Mouse (Mus musculus) limb, embryonic 11.5 days (tissue): Measurements from ENCODE around the gene Vgf. TPM values are rescaled to one million over a fixed set of nuclear protein-coding genes. Genes with fewer than 3 reads are reported as not detected.

Source experiments
- ATAC-seq: fragments of 200-750 bp; cut with Nextera tagmentation; 2 replicates; pipeline ENCODE4 v1.8.0; 2017; ENCODE audit warnings: low read depth; ENCODE audit not compliant: insufficient number of reproducible peaks, low FRiP score, low TSS enrichment
- DNase-seq: peaks from one replicate; pipeline ENCODE4 v3.0.0-alpha.2; 2015; ENCODE audit warnings: low spot score
- H3K27ac ChIP-seq: fragments of 300-500 bp; sonication (generic); replicated peaks from 2 replicates; pipeline ENCODE4 v1.5.1; 2014; ENCODE audit warnings: low read depth, mild to moderate bottlenecking, low read length
- H3K27me3 ChIP-seq: fragments of 300-500 bp; sonication (generic); 2 replicates; pipeline ENCODE4 v1.6.1; 2014; ENCODE audit warnings: mild to moderate bottlenecking, low read length, mixed read lengths; ENCODE audit not compliant: control insufficient read depth, insufficient read depth
- H3K36me3 ChIP-seq: fragments of 300-500 bp; sonication (generic); 2 replicates; pipeline ENCODE4 v1.6.1; 2014; ENCODE audit warnings: mild to moderate bottlenecking, low read length, moderate library complexity, mixed read lengths; ENCODE audit not compliant: control insufficient read depth, insufficient read depth
- H3K4me1 ChIP-seq: fragments of 300-500 bp; sonication (generic); 2 replicates; pipeline ENCODE4 v1.6.1; 2014; ENCODE audit warnings: low read length, mixed read lengths; ENCODE audit not compliant: control insufficient read depth, insufficient read depth
- H3K4me2 ChIP-seq: fragments of 300-500 bp; sonication (generic); 2 replicates; pipeline ENCODE4 v1.6.1; 2014; ENCODE audit warnings: low read depth, mild to moderate bottlenecking, moderate library complexity; ENCODE audit not compliant: severe bottlenecking
- H3K4me3 ChIP-seq: fragments of 300-500 bp; sonication (generic); 2 replicates; pipeline ENCODE4 v1.5.1; 2014; ENCODE audit warnings: low read depth, low read length
- H3K9ac ChIP-seq: fragments of 300-500 bp; sonication (generic); 2 replicates; pipeline ENCODE4 v1.6.1; 2014; ENCODE audit warnings: mild to moderate bottlenecking, low read length
- H3K9me3 ChIP-seq: fragments of 300-500 bp; sonication (generic); 2 replicates; pipeline ENCODE4 v1.6.1; 2016; ENCODE audit warnings: low read length; ENCODE audit not compliant: control insufficient read depth
- WGBS: fragments of 180-500 bp; shearing (Covaris S2); extraction: QIAGEN DNeasy Blood & Tissue Kit; methylation state at CpG from one replicate; pipeline ENCODE4 v1.1.7; 2014; 5-methylcytosine and 5-hydroxymethylcytosine counted together
- microRNA counts: library from miRNA; unstranded; fragments of <30 nt; microRNA quantifications from one replicate; lab custom pipeline; 2016
- microRNA-seq: library from miRNA; unstranded; fragments of <30 nt; microRNA quantifications from one replicate; pipeline ENCODE4, GENCODE M21; 2016
- polyA plus RNA-seq: library from polyadenylated mRNA; unstranded; fragments of >200 nt; fragmentation: Nextera tagmentation; extraction: Ambion mirVana; gene quantifications from 2 replicates; pipeline ENCODE4 v1.2.1, GENCODE M21; 2014

Vgf gene
- polyA plus RNA-seq, 1 experiment from 2014 or later, result not detected

GRCm38 (mm10) chr5:137078616-137079015, 52.4 kb downstream of the Vgf start:
- Histone ChIP-seq H3K9me3 (no peaks in the 10 kb centered on the region), H3K27ac (no peak overlapping the region), H3K36me3 (no peaks in the 10 kb centered on the region), H3K4me3 (no peak overlapping the region), H3K4me1 (no peaks in the 10 kb centered on the region), H3K27me3 (no peaks in the 10 kb centered on the region), H3K4me2 (no peak overlapping the region), H3K9ac (no peak overlapping the region)
- ATAC-seq (no peak), DNase-seq (no peak)
- WGBS, result 55% methylated on average over 6 of the region's 6 CpGs

DNA sequence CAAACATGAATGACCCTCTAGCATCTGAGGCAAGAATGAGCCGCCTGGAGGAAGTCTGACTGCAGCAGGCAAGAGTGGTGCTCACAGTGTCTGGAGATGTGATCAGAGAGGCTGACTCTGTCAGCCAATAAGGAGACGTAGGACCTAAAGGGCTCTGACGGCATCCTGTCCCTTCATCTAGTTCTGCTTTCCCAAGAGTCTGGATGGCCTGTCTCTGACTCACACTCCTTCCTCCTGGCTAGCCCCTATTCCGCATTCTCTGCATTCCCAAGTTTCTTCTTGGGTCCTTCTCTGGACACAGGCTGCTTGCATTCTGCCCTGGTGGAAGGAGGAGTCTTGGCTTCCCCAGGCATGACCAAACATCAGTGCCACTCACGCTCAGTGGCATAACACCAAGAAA, 53.7 kb downstream of the Vgf start:
- Histone ChIP-seq H3K4me3 (no peak overlapping the region), H3K4me1 (no peaks in the 10 kb centered on the region), H3K4me2 (no peak overlapping the region), H3K27me3 (no peaks in the 10 kb centered on the region), H3K9me3 (no peaks in the 10 kb centered on the region), H3K36me3 (no peaks in the 10 kb centered on the region), H3K27ac (no peak overlapping the region), H3K9ac (no peak overlapping the region)
- ATAC-seq (no peak), DNase-seq (no peak)
- 47% methylated on average over 5 of the region's 5 CpGs for WGBS

MicroRNA genes within 50 kb of the gene (microRNA counts, 519-probe panel; counts per million panel counts)
- microRNA mmu-miR-702 (lab: Ali Mortazavi, UCI), result not detected

Small RNA genes within 50 kb of the gene (microRNA-seq; reads per million reads assigned to microRNA genes)
- 85.8 reads per million, percentile 46 among the genes with 10 or more reads in this experiment for gene Mir702

Other genes with a start within 250 kb of the Vgf start
- 68.2 and 69.0 TPM in 2 replicates for gene Col26a1, start 143.2 kb upstream of the Vgf start, polyA plus RNA-seq
- 80.6 and 80.7 TPM in 2 replicates for gene Ift22, start 118.2 kb upstream of the Vgf start, polyA plus RNA-seq
- 283 and 299 TPM in 2 replicates for gene Fis1, start 73.1 kb upstream of the Vgf start, polyA plus RNA-seq
- 0.08 TPM in 1 of 2 replicates, not detected in the other for gene Cldn15, start 59.8 kb upstream of the Vgf start, polyA plus RNA-seq
- 26.4 and 32.6 TPM in 2 replicates for gene Plod3, start 39.4 kb upstream of the Vgf start, polyA plus RNA-seq
- gene Znhit1, start 38.4 kb upstream of the Vgf start, polyA plus RNA-seq, result 104 and 114 TPM in 2 replicates
- 135 and 145 TPM in 2 replicates for gene Ap1s1, start 19.7 kb downstream of the Vgf start, polyA plus RNA-seq
- 0.16 and 0.52 TPM in 2 replicates for gene Serpine1, start 45.9 kb downstream of the Vgf start, polyA plus RNA-seq
- gene Trim56, start 89.8 kb downstream of the Vgf start, polyA plus RNA-seq, result 8.2 and 9.1 TPM in 2 replicates
- not detected in 2 replicates for gene Muc3, start 122.9 kb downstream of the Vgf start, polyA plus RNA-seq
- not detected in 2 replicates for gene Muc3a, start 186.0 kb downstream of the Vgf start, polyA plus RNA-seq